Mouse (Mus musculus) lung, postnatal 0 days (tissue): ENCODE data around the gene Celf5. TPM values are rescaled to one million over a fixed set of nuclear protein-coding genes. Genes with fewer than 3 reads are reported as not detected.

Experiments
- ATAC-seq: fragments of 200-750 bp; cut with Nextera tagmentation; 2 replicates; pipeline ENCODE4 v1.8.0; 2017; ENCODE audit warnings: moderate library complexity
- DNase-seq: peaks from one replicate; pipeline ENCODE4 v3.0.0-alpha.2; 2016; ENCODE audit warnings: low spot score
- H3K27ac ChIP-seq: fragments of 300-500 bp; sonication (generic); 2 replicates; pipeline ENCODE4 v1.5.1; 2014; ENCODE audit warnings: antibody characterized with exemption, mild to moderate bottlenecking, low read length, mixed read lengths
- H3K27me3 ChIP-seq: fragments of 300-500 bp; sonication (generic); replicated peaks from 2 replicates; pipeline ENCODE4 v1.6.1; 2014; ENCODE audit warnings: low read length, mixed read lengths; ENCODE audit not compliant: insufficient read depth
- H3K36me3 ChIP-seq: fragments of 300-500 bp; sonication (generic); 2 replicates; pipeline ENCODE4 v1.6.1; 2014; ENCODE audit warnings: low read length, mixed read lengths; ENCODE audit not compliant: insufficient read depth
- H3K4me1 ChIP-seq: fragments of 300-500 bp; sonication (generic); 2 replicates; pipeline ENCODE4 v1.6.1; 2014; ENCODE audit warnings: antibody characterized with exemption, low read depth, low read length, mixed read lengths; ENCODE audit not compliant: insufficient read depth
- H3K4me2 ChIP-seq: fragments of 300-500 bp; sonication (generic); replicated peaks from 2 replicates; pipeline ENCODE4 v1.6.1; 2014; ENCODE audit warnings: low read depth, mild to moderate bottlenecking, low read length, moderate library complexity, mixed read lengths
- H3K4me3 ChIP-seq: fragments of 300-500 bp; sonication (generic); 2 replicates; pipeline ENCODE4 v1.5.1; 2014; ENCODE audit warnings: low read depth, low read length
- H3K9ac ChIP-seq: fragments of 300-500 bp; sonication (generic); replicated peaks from 2 replicates; pipeline ENCODE4 v1.6.1; 2014; ENCODE audit warnings: low read depth, mild to moderate bottlenecking
- H3K9me3 ChIP-seq: fragments of 300-500 bp; sonication (generic); 2 replicates; pipeline ENCODE4 v1.6.1; 2016; ENCODE audit warnings: low read length, mixed read lengths
- CTCF ChIP-seq: IDR thresholded peaks from 2 replicates; pipeline ENCODE4 v1.5.1; 2016; ENCODE audit warnings: antibody characterized with exemption, mild to moderate bottlenecking
- EP300 ChIP-seq: IDR thresholded peaks from 2 replicates; pipeline ENCODE4 v1.6.1; 2016; ENCODE audit warnings: antibody characterized with exemption, mild to moderate bottlenecking, control low read depth
- whole genome bisulfite sequencing: fragments of 180-500 bp; shearing (Covaris S2); extraction: QIAGEN DNeasy Blood & Tissue Kit; methylation state at CpG from one replicate; pipeline ENCODE4 v1.1.7; 2014; 5-methylcytosine and 5-hydroxymethylcytosine counted together
- polyA plus RNA-seq: library from polyadenylated mRNA; unstranded; fragments of >200 nt; fragmentation: Nextera tagmentation; extraction: Ambion mirVana; gene quantifications from 2 replicates; pipeline ENCODE4 v1.2.1, GENCODE M21; 2015

Celf5 gene
- polyA plus RNA-seq, 1 experiment from 2014 or later: 0.08 TPM

DNA sequence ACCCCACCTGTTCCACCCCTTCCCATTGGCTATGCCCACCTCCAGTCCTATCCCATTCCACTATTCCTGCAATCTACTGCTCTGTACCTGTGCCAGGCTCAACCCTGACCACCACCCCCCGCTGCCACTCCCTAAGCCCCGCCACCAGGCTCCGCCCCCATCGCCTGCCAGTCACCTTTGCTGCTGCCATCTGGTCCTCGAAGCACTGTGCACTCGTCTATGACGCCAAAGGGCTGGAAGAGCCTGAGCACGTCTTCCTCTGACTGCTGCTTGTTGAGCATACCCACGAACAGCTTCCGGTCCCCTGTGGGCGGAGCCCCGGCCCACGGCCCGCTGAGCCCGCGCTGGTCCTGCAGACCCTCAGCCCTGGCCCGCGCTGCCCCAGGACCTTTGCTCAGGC, 12.1 kb downstream of the Celf5 start:
- ATAC-seq (no peak), DNase-seq (no peak)
- Histone ChIP-seq H3K4me2 (no peak overlapping the region), H3K9me3 (no peaks in the 10 kb centered on the region), H3K4me3 (no peak overlapping the region), H3K9ac (no peak overlapping the region), H3K4me1 (no peaks in the 10 kb centered on the region), H3K36me3 (no peaks in the 10 kb centered on the region), H3K27ac (no peak overlapping the region), H3K27me3 (peaks cover 24% of the 10 kb centered on the region)
- 44% methylated on average over 18 of the region's 18 CpGs for whole genome bisulfite sequencing
- TF ChIP-seq CTCF: no peak
- no peak for TF ChIP-seq EP300

DNA sequence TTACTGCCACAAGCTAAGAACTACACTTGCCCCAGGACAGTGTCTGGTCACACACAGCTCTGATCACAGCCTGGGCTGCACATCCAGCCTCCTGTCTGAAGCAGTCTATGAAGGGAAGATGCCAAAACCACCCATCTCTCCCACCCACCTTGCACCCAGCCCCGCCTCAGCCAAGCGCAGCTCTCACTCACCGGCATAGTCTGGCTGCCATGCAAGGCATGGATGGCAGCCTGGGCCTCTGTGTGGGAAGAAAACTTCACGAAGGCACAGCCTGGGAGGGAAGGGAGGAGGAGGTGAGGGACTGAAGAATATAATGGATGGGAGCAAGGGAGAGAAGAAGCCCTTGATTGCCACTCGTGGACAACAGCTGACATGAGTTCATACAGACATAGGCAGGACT, 13.3 kb downstream of the Celf5 start:
- ATAC-seq (no peak), DNase-seq (no peak)
- Histone ChIP-seq H3K9me3 (no peaks in the 10 kb centered on the region), H3K27ac (no peak overlapping the region), H3K4me3 (no peak overlapping the region), H3K36me3 (no peaks in the 10 kb centered on the region), H3K4me2 (no peak overlapping the region), H3K27me3 (peaks cover 17% of the 10 kb centered on the region), H3K4me1 (no peaks in the 10 kb centered on the region), H3K9ac (no peak overlapping the region)
- 76% methylated on average over 5 of the region's 5 CpGs for WGBS
- TF ChIP-seq CTCF (no peak), EP300 (no peak)

- no peaks in the 10 kb centered on the region for H3K36me3 ChIP-seq
- WGBS: 83% methylated on average over 16 of the region's 16 CpGs
- H3K9me3 ChIP-seq: no peaks in the 10 kb centered on the region
- no peak overlapping the region for H3K9ac ChIP-seq
- H3K4me2 ChIP-seq: no peak overlapping the region
- H3K4me1 ChIP-seq: no peaks in the 10 kb centered on the region
- TF ChIP-seq EP300 (no peak), CTCF (no peak)
- H3K27me3 ChIP-seq: peaks cover 6% of the 10 kb centered on the region
- no peak for DNase-seq
- no peak overlapping the region for H3K27ac ChIP-seq
- H3K4me3 ChIP-seq: no peak overlapping the region
- no peak for ATAC-seq
Observed at GRCm38 (mm10) chr10:81467670-81468235, 14.8 kb downstream of the Celf5 start.

GRCm38 (mm10) chr10:81466881-81467280, 15.6 kb downstream of the Celf5 start:
- no peak for TF ChIP-seq CTCF
- no peak for TF ChIP-seq EP300
- Histone ChIP-seq H3K9me3 (no peaks in the 10 kb centered on the region), H3K36me3 (no peaks in the 10 kb centered on the region), H3K4me2 (no peak overlapping the region), H3K27me3 (peaks cover 11% of the 10 kb centered on the region), H3K9ac (no peak overlapping the region), H3K27ac (no peak overlapping the region), H3K4me3 (no peak overlapping the region), H3K4me1 (no peaks in the 10 kb centered on the region)
- WGBS: 54% methylated on average over 14 of the region's 14 CpGs
- ATAC-seq (no peak), DNase-seq (no peak)

- Histone ChIP-seq H3K9ac (no peak overlapping the region), H3K4me1 (no peaks in the 10 kb centered on the region), H3K27me3 (peaks cover 11% of the 10 kb centered on the region), H3K9me3 (no peaks in the 10 kb centered on the region), H3K27ac (no peak overlapping the region), H3K36me3 (no peaks in the 10 kb centered on the region), H3K4me3 (no peak overlapping the region), H3K4me2 (no peak overlapping the region)
- DNase-seq (no peak), ATAC-seq (no peak)
- TF ChIP-seq CTCF (no peak), EP300 (no peak)
- WGBS: 62% methylated on average over 2 of the region's 2 CpGs
Observed at GRCm38 (mm10) chr10:81466066-81466465, 16.4 kb downstream of the Celf5 start.

GRCm38 (mm10) chr10:81465265-81465645, 17.3 kb downstream of the Celf5 start:
- no peak overlapping the region for H3K9ac ChIP-seq
- peak; percentile 75 for DNase-seq
- H3K27ac ChIP-seq: no peak overlapping the region
- H3K27me3 ChIP-seq: peaks cover 14% of the 10 kb centered on the region
- H3K9me3 ChIP-seq: no peaks in the 10 kb centered on the region
- ATAC-seq: peak; percentile 78
- no peaks in the 10 kb centered on the region for H3K36me3 ChIP-seq
- H3K4me1 ChIP-seq: no peaks in the 10 kb centered on the region
- H3K4me3 ChIP-seq: no peak overlapping the region
- TF ChIP-seq EP300 (no peak), CTCF (peak; percentile 18; the same call in 1 of the 2 replicates)
- WGBS: 7% methylated on average over 5 of the region's 5 CpGs
- H3K4me2 ChIP-seq: no peak overlapping the region
